Mouse (Mus musculus): ENCODE data around the gene Pitpnm1. TPM values are rescaled to one million over a fixed set of nuclear protein-coding genes. Genes with fewer than 3 reads are reported as not detected.
"Not testable (repeated sequence)": the region's sequence is repeated elsewhere in the genome, so short reads cannot be mapped to it uniquely, and the experiment has no call there.

Gene Pitpnm1
- total RNA-seq, 2 experiments from 2014 or later: 192 to 214 TPM

GRCm38 (mm10) chr19:4115816-4116215 lies 16.0 kb downstream of the Pitpnm1 start:
- DNase-seq (ENCODE audit: low spot score in 2 of 2): no peak

GRCm38 (mm10) chr19:4117006-4117405 lies 17.2 kb downstream of the Pitpnm1 start:
- no peak for DNase-seq (ENCODE audit: low spot score in 2 of 2)

GRCm38 (mm10) chr19:4118350-4118749 lies 18.6 kb downstream of the Pitpnm1 start:
- DNase-seq (ENCODE audit: low spot score in 2 of 2): no peak

GRCm38 (mm10) chr19:4119716-4120487 lies 20.1 kb downstream of the Pitpnm1 start:
- DNase-seq (ENCODE audit: low spot score in 2 of 2): no peak

- DNase-seq (ENCODE audit: low spot score in 2 of 2): no peak
These were observed 20.7 kb downstream of the Pitpnm1 start for GRCm38 (mm10) chr19:4120496-4120895.

GRCm38 (mm10) chr19:4121097-4121805 lies 21.5 kb downstream of the Pitpnm1 start:
- DNase-seq (ENCODE audit: low spot score in 2 of 2): peak; percentile 99

- not testable (repeated sequence) for DNase-seq (ENCODE audit: low spot score in 2 of 2)
These were observed 22.1 kb downstream of the Pitpnm1 start for GRCm38 (mm10) chr19:4121896-4122295.

GRCm38 (mm10) chr19:4122411-4123370 lies 22.9 kb downstream of the Pitpnm1 start:
- DNase-seq (ENCODE audit: low spot score in 2 of 2): no peak

GRCm38 (mm10) chr19:4124432-4124831 lies 24.6 kb downstream of the Pitpnm1 start:
- DNase-seq (ENCODE audit: low spot score in 2 of 2): no peak

- DNase-seq (ENCODE audit: low spot score in 2 of 2): not testable (repeated sequence)
These were observed 25.5 kb downstream of the Pitpnm1 start for GRCm38 (mm10) chr19:4125268-4125667.

GRCm38 (mm10) chr19:4125741-4126696 lies 26.2 kb downstream of the Pitpnm1 start, which contains the start of gene Aip:
Gene Aip (minus strand): TSS chr19:4125858.
- DNase-seq (ENCODE audit: low spot score in 2 of 2): peak; percentile 95 to 98

GRCm38 (mm10) chr19:4126759-4127495 lies 27.1 kb downstream of the Pitpnm1 start:
- no peak for DNase-seq (ENCODE audit: low spot score in 2 of 2)

- DNase-seq (ENCODE audit: low spot score in 2 of 2): no peak
These were observed 29.7 kb downstream of the Pitpnm1 start for GRCm38 (mm10) chr19:4129462-4129861.

- DNase-seq (ENCODE audit: low spot score in 2 of 2): no peak
These were observed 30.3 kb downstream of the Pitpnm1 start for GRCm38 (mm10) chr19:4130106-4130505.

GRCm38 (mm10) chr19:4131075-4131474 lies 31.3 kb downstream of the Pitpnm1 start:
- DNase-seq (ENCODE audit: low spot score in 2 of 2): no peak

GRCm38 (mm10) chr19:4131768-4132167 lies 32.0 kb downstream of the Pitpnm1 start:
- no peak for DNase-seq (ENCODE audit: low spot score in 2 of 2)

GRCm38 (mm10) chr19:4134354-4134753 lies 34.6 kb downstream of the Pitpnm1 start:
- DNase-seq (ENCODE audit: low spot score in 2 of 2): no peak

- DNase-seq (ENCODE audit: low spot score in 2 of 2): not testable (repeated sequence)
These were observed 35.6 kb downstream of the Pitpnm1 start for GRCm38 (mm10) chr19:4135229-4135962.

- DNase-seq (ENCODE audit: low spot score in 2 of 2): not testable (repeated sequence)
These were observed 36.2 kb downstream of the Pitpnm1 start for GRCm38 (mm10) chr19:4135963-4136345.
